Mouse (Mus musculus): ENCODE data around the gene Mr1.

GRCm38 (mm10) chr1:155124397-155124796 lies 22.2 kb downstream of the Mr1 start:
- TF ChIP-seq POLR2A (IDR thresholded peaks at IDR 0.05; ENCODE audit: low read depth, low read length): no peak
- no peak for TF ChIP-seq CTCF (IDR thresholded peaks at IDR 0.05; ENCODE audit: extremely low read depth, insufficient read length, insufficient replicate concordance, low read depth, low read length)

Data from small intestine, adult 2 months (tissue).